Mouse (Mus musculus) thymus, adult 2 months (tissue): Measurements from ENCODE around the gene Stard10. TPM values are rescaled to one million over a fixed set of nuclear protein-coding genes. Genes with fewer than 3 reads are reported as not detected.

Experiments used
- DNase-seq: peaks from one replicate; pipeline ENCODE4 v3.0.0; 2021
- H3K27ac ChIP-seq: fragments of 200-500 bp; 2 replicates; pipeline ENCODE4 v1.5.1; 2012; ENCODE audit warnings: low read length, control low read depth; ENCODE audit not compliant: control insufficient read depth, insufficient read depth
- H3K27me3 ChIP-seq: fragments of 200-500 bp; 2 replicates; pipeline ENCODE4 v1.6.1; 2012; ENCODE audit warnings: mild to moderate bottlenecking, low read length, moderate library complexity, mixed read lengths; ENCODE audit not compliant: control insufficient read depth, insufficient read depth
- H3K36me3 ChIP-seq: fragments of 200-500 bp; 2 replicates; pipeline ENCODE4 v1.6.1; 2012; ENCODE audit warnings: mild to moderate bottlenecking, low read length, moderate library complexity; ENCODE audit not compliant: control insufficient read depth, insufficient read depth
- H3K4me1 ChIP-seq: fragments of 200-500 bp; replicated peaks from 2 replicates; pipeline ENCODE4 v1.6.1; 2012; ENCODE audit warnings: low read length; ENCODE audit not compliant: control insufficient read depth, insufficient read depth
- H3K4me3 ChIP-seq: fragments of 200-500 bp; 2 replicates; pipeline ENCODE4 v1.5.1; 2012; ENCODE audit warnings: mild to moderate bottlenecking, low read length, control low read depth, moderate library complexity; ENCODE audit not compliant: control insufficient read depth, insufficient read depth
- CTCF ChIP-seq: fragments of 200-500 bp; IDR thresholded peaks from 2 replicates; pipeline ENCODE4 v1.5.1; 2012; ENCODE audit warnings: mild to moderate bottlenecking, control low read depth, low read length, moderate library complexity, borderline replicate concordance; ENCODE audit not compliant: control insufficient read depth, poor library complexity, insufficient read depth; ENCODE audit errors: extremely low read depth
- POLR2A ChIP-seq: fragments of 200-500 bp; IDR thresholded peaks from 2 replicates; pipeline ENCODE4 v1.6.1; 2012; ENCODE audit warnings: mild to moderate bottlenecking, low read length, control low read depth, moderate library complexity; ENCODE audit not compliant: control insufficient read depth, poor library complexity, insufficient read depth; ENCODE audit errors: extremely low read depth
- WGBS: fragments of 180-500 bp; shearing (Covaris S2); methylation state at CpG from one replicate; pipeline ENCODE4 v1.1.7; 2018; 5-methylcytosine and 5-hydroxymethylcytosine counted together
- polyA plus RNA-seq: library from polyadenylated mRNA; depleted of rRNA; stranded (reverse); fragments of >200 nt; gene quantifications from 2 replicates; pipeline ENCODE4 v1.2.3, GENCODE M21; 2012; rRNA removed

The Stard10 gene
- polyA plus RNA-seq, result 25.4 and 31.4 TPM in 2 replicates

- DNase-seq, result no peak
- no peaks in the 10 kb centered on the region for H3K27me3 ChIP-seq
- WGBS, result 94% methylated on average over 3 of the region's 3 CpGs
- no peaks in the 10 kb centered on the region for H3K36me3 ChIP-seq
- H3K4me3 ChIP-seq, result no peak within 1 kb of the TSS
- peaks cover 18% of the 10 kb centered on the region for H3K4me1 ChIP-seq
- H3K27ac ChIP-seq, result no peak within 1 kb of the TSS
- TF ChIP-seq POLR2A, result no peak
- no peak for TF ChIP-seq CTCF
These were observed at the start of gene Stard10 for GRCm38 (mm10) chr7:101317014-101317413. TSS of gene Stard10 (plus strand) at chr7:101317086.

DNA sequence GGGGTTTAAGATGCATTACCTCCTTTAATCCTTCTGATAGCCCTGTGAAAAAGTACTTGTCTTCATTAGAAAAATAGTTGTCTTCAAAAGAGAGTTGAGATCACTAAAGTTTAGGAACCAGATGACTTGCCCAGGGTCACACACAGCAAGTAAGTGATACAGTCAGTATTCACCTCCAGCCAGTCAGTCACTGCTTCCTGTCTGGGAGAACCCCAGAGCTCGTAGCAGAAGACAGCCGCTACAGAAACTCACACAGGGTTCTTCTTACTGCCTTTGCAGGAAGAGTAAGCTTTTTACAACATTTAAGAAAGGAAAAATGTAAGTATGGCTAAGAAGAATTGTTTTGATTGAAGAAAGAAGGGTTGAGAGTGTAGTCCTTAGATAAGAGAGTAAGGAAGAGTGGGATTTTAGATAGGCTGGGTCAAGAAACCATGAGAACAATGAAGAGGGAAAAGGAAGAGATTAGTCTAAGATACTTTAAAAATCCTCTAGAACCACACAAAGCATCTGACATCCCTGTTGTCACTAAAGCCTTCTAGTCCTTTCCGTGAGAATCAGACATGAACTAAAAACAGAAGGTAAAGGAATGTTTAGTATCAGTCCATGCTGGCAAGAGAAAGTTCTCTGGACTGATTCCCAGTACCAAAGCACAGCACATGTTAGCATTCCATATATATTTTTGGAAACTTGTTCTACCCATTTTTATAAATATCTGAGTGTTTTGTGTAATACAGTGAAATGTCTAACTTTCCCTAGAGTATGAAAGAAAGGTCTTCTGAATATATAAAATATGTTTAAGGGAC is 49.2 kb upstream of the Stard10 start:
- no peaks in the 10 kb centered on the region for H3K4me1 ChIP-seq
- 82% methylated on average over 3 of the region's 3 CpGs for WGBS
- H3K36me3 ChIP-seq, result peaks cover 7% of the 10 kb centered on the region
- H3K4me3 ChIP-seq, result no peak overlapping the region
- DNase-seq, result no peak
- H3K27ac ChIP-seq, result no peak overlapping the region
- TF ChIP-seq POLR2A (no peak), CTCF (no peak)
- H3K27me3 ChIP-seq, result no peaks in the 10 kb centered on the region

DNA sequence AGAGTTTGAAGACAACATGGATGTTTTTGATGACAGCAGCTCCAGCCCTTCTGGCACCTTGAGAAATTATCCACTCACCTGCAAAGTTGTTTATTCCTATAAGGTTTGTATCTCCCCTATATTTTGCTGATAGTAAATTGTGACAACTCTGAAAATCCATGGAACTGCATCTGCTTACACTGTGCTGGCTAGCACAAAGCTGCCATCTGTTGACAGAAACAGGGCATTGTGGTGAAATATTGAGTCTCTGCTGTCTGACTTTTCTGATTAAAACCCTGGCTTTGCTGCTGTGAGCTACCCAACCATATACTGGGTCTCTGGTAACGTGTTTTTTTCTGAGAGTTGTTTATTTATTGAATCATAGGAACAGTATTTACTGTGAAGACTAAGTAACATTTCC is 45.3 kb upstream of the Stard10 start:
- Histone ChIP-seq H3K4me1 (peaks cover 6% of the 10 kb centered on the region), H3K27me3 (no peaks in the 10 kb centered on the region), H3K27ac (no peak overlapping the region), H3K36me3 (peaks cover 13% of the 10 kb centered on the region), H3K4me3 (no peak overlapping the region)
- 93% methylated on average over 1 of the region's 1 CpGs for WGBS
- TF ChIP-seq POLR2A (no peak), CTCF (no peak)
- no peak for DNase-seq

DNA sequence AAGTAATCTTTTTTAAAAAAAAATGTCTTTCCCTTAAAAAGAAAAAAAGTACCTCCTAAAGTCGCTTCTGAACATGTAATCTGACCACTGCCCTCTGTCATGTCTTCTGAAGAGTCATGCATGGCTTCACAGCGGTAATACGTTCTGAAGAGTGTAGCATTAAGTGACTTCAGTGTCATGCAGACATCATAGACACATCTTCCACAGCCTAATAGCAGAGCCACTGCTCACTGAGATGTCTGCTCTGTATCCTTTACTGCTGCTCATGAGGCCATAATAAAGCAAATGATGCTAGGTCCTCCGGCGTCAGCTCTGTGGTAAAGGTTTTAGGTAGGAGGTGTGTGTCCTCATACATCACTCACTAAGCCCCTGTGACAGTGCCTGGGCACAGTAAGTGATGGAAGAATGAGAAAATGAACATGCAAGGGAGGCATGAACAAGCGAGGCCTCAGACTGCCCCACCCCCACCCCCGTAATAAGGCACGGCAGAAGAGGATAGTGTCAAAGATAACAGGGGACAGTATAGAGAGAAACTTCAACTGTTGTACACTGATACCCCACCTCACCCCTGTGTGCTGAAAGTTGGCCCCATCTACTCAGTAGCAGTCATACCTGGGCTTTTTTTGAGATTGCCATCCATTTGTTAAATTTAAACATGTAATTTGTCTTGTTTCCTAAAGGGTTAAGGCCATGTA is 44.3 kb upstream of the Stard10 start:
- peaks cover 6% of the 10 kb centered on the region for H3K4me1 ChIP-seq
- no peak overlapping the region for H3K4me3 ChIP-seq
- H3K27ac ChIP-seq, result no peak overlapping the region
- no peak for TF ChIP-seq CTCF
- TF ChIP-seq POLR2A, result no peak
- H3K36me3 ChIP-seq, result peaks cover 15% of the 10 kb centered on the region; the same call in 1 of the 2 replicates
- no peaks in the 10 kb centered on the region for H3K27me3 ChIP-seq
- no peak for DNase-seq
- 94% methylated on average over 8 of the region's 8 CpGs for WGBS

DNA sequence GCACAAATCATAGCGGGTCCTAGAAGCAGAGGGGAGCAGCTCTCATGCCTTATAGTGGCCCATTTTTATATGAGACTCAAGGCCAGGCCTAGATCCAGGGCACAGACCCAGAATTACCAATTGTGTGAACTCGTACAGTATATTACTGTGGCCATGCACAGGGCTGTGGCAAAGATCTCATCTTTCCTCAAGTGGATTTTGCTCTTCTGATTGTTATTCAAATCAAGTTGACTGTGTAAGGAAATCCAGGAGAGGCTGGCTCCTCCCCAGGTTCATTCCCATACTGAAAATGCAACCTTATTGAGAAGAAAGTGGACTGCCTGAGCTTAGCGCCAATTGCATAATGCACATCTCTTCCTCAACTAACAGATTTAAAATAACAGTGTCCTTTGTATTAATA is 34.2 kb upstream of the Stard10 start:
- TF ChIP-seq CTCF, result no peak
- TF ChIP-seq POLR2A, result no peak
- H3K4me1 ChIP-seq, result no peaks in the 10 kb centered on the region
- no peak overlapping the region for H3K27ac ChIP-seq
- H3K36me3 ChIP-seq, result peaks cover 33% of the 10 kb centered on the region
- H3K4me3 ChIP-seq, result no peak overlapping the region
- DNase-seq, result no peak
- H3K27me3 ChIP-seq, result no peaks in the 10 kb centered on the region
- 98% methylated on average over 3 of the region's 3 CpGs for WGBS

- no peak for DNase-seq
- no peak overlapping the region for H3K27ac ChIP-seq
- H3K4me1 ChIP-seq, result no peaks in the 10 kb centered on the region
- no peaks in the 10 kb centered on the region for H3K27me3 ChIP-seq
- peaks cover 26% of the 10 kb centered on the region for H3K36me3 ChIP-seq
- no peak overlapping the region for H3K4me3 ChIP-seq
- 97% methylated on average over 1 of the region's 1 CpGs for WGBS
- TF ChIP-seq POLR2A (no peak), CTCF (no peak)
These were observed 32.4 kb upstream of the Stard10 start for GRCm38 (mm10) chr7:101284504-101284903.
